Mouse (Mus musculus): Measurements from ENCODE around the gene Larp4. TPM values are rescaled to one million over a fixed set of nuclear protein-coding genes. Genes with fewer than 3 reads are reported as not detected.

The Larp4 gene
- total RNA-seq, 2 experiments from 2014 or later, result 42.9 to 58.8 TPM

- peak; percentile 94 for ATAC-seq (ENCODE audit: poor library complexity, severe bottlenecking)
Observed at GRCm38 (mm10) chr15:100004677-100005273, 34.9 kb downstream of the Larp4 start.

GRCm38 (mm10) chr15:100006180-100006579 is 36.3 kb downstream of the Larp4 start:
- no peak for ATAC-seq (ENCODE audit: poor library complexity, severe bottlenecking)

- ATAC-seq (ENCODE audit: poor library complexity, severe bottlenecking), result no peak
Observed at GRCm38 (mm10) chr15:100018280-100018899, 48.5 kb downstream of the Larp4 start.

GRCm38 (mm10) chr15:100021175-100021574 is 51.3 kb downstream of the Larp4 start:
- ATAC-seq (ENCODE audit: poor library complexity, severe bottlenecking), result no peak

- peak; percentile 52 for ATAC-seq (ENCODE audit: poor library complexity, severe bottlenecking)
Observed at GRCm38 (mm10) chr15:100022923-100023322, 53.1 kb downstream of the Larp4 start.

- 0 out of 2 replicates have a peak, but pooled peaks have one; percentile 18 for ATAC-seq (ENCODE audit: poor library complexity, severe bottlenecking)
Observed at GRCm38 (mm10) chr15:100025076-100025834, 55.4 kb downstream of the Larp4 start.

GRCm38 (mm10) chr15:100028133-100028532 is 58.3 kb downstream of the Larp4 start:
- no peak for ATAC-seq (ENCODE audit: poor library complexity, severe bottlenecking)

GRCm38 (mm10) chr15:100029497-100029896 is 59.6 kb downstream of the Larp4 start:
- ATAC-seq (ENCODE audit: poor library complexity, severe bottlenecking), result no peak

GRCm38 (mm10) chr15:100029900-100030299 is 60.0 kb downstream of the Larp4 start:
- ATAC-seq (ENCODE audit: poor library complexity, severe bottlenecking), result no peak

GRCm38 (mm10) chr15:100032546-100032945 is 62.7 kb downstream of the Larp4 start:
- no peak for ATAC-seq (ENCODE audit: poor library complexity, severe bottlenecking)

GRCm38 (mm10) chr15:100038470-100038971 is 68.7 kb downstream of the Larp4 start, which contains the start of gene Dip2b:
TSS of gene Dip2b (plus strand) at chr15:100038664.
- ATAC-seq (ENCODE audit: poor library complexity, severe bottlenecking), result peak; percentile 78

- ATAC-seq (ENCODE audit: poor library complexity, severe bottlenecking), result peak; percentile 57
Observed at GRCm38 (mm10) chr15:100039001-100039701, 69.3 kb downstream of the Larp4 start.

- no peak for ATAC-seq (ENCODE audit: poor library complexity, severe bottlenecking)
Observed at GRCm38 (mm10) chr15:100040541-100041266, 70.8 kb downstream of the Larp4 start.

GRCm38 (mm10) chr15:100041267-100042047 is 71.6 kb downstream of the Larp4 start:
- ATAC-seq (ENCODE audit: poor library complexity, severe bottlenecking), result peak; percentile 41

GRCm38 (mm10) chr15:100042048-100042400 is 72.2 kb downstream of the Larp4 start:
- 0 out of 2 replicates have a peak, but pooled peaks have one; percentile 0 for ATAC-seq (ENCODE audit: poor library complexity, severe bottlenecking)

- ATAC-seq (ENCODE audit: poor library complexity, severe bottlenecking), result no peak
Observed at GRCm38 (mm10) chr15:100045576-100045975, 75.7 kb downstream of the Larp4 start.

- ATAC-seq (ENCODE audit: poor library complexity, severe bottlenecking), result no peak
Observed at GRCm38 (mm10) chr15:100049496-100050087, 79.7 kb downstream of the Larp4 start.

GRCm38 (mm10) chr15:100050940-100051339 is 81.1 kb downstream of the Larp4 start:
- no peak for ATAC-seq (ENCODE audit: poor library complexity, severe bottlenecking)

- no peak for ATAC-seq (ENCODE audit: poor library complexity, severe bottlenecking)
Observed at GRCm38 (mm10) chr15:100052726-100053125, 82.9 kb downstream of the Larp4 start.

Data from megakaryocyte, adult 5-6 weeks (primary cell).